Mouse (Mus musculus) intestine, embryonic 16.5 days (tissue): ENCODE data around the gene Zdhhc14. TPM values are rescaled to one million over a fixed set of nuclear protein-coding genes. Genes with fewer than 3 reads are reported as not detected.

ENCODE experiments used
- ATAC-seq: fragments of 200-750 bp; cut with Nextera tagmentation; 2 replicates; pipeline ENCODE4 v1.8.0; 2017; ENCODE audit warnings: moderate TSS enrichment, moderate library complexity
- H3K27ac ChIP-seq: fragments of 300-500 bp; sonication (generic); 2 replicates; pipeline ENCODE4 v1.5.1; 2014; ENCODE audit warnings: mild to moderate bottlenecking, low read length
- H3K27me3 ChIP-seq: fragments of 300-500 bp; sonication (generic); replicated peaks from 2 replicates; pipeline ENCODE4 v1.6.1; 2014; ENCODE audit warnings: low read length, control low read depth, mixed read lengths; ENCODE audit not compliant: control insufficient read depth, insufficient read depth
- H3K36me3 ChIP-seq: fragments of 300-500 bp; sonication (generic); 2 replicates; pipeline ENCODE4 v1.6.1; 2014; ENCODE audit warnings: low read length, control low read depth; ENCODE audit not compliant: control insufficient read depth, insufficient read depth
- H3K4me1 ChIP-seq: fragments of 300-500 bp; sonication (generic); 2 replicates; pipeline ENCODE4 v1.6.1; 2014; ENCODE audit warnings: low read length, control low read depth, mixed read lengths; ENCODE audit not compliant: control insufficient read depth, insufficient read depth
- H3K4me2 ChIP-seq: fragments of 300-500 bp; sonication (generic); 2 replicates; pipeline ENCODE4 v1.6.1; 2014; ENCODE audit warnings: low read depth, low read length, control low read depth
- H3K4me3 ChIP-seq: fragments of 300-500 bp; sonication (generic); 2 replicates; pipeline ENCODE4 v1.5.1; 2014; ENCODE audit warnings: mild to moderate bottlenecking, low read length
- H3K9ac ChIP-seq: fragments of 300-500 bp; sonication (generic); 2 replicates; pipeline ENCODE4 v1.6.1; 2014; ENCODE audit warnings: low read depth, low read length
- H3K9me3 ChIP-seq: fragments of 300-500 bp; sonication (generic); 2 replicates; pipeline ENCODE4 v1.6.1; 2016; ENCODE audit warnings: low read length, control low read depth; ENCODE audit not compliant: control insufficient read depth
- WGBS: fragments of 180-500 bp; shearing (Covaris S2); extraction: QIAGEN DNeasy Blood & Tissue Kit; methylation state at CpG from one replicate; pipeline ENCODE4 v1.1.7; 2014; 5-methylcytosine and 5-hydroxymethylcytosine counted together
- polyA plus RNA-seq: library from polyadenylated mRNA; unstranded; fragments of >200 nt; fragmentation: Nextera tagmentation; extraction: Ambion mirVana; gene quantifications from 2 replicates; pipeline ENCODE4 v1.2.1, GENCODE M21; 2015

Gene Zdhhc14
- polyA plus RNA-seq, 1 experiment from 2014 or later = 0.48 TPM

- H3K9me3 ChIP-seq = no peaks in the 10 kb centered on the region
- H3K27me3 ChIP-seq = no peaks in the 10 kb centered on the region
- no peak overlapping the region for H3K27ac ChIP-seq
- WGBS = 94% methylated on average over 3 of the region's 3 CpGs
- H3K36me3 ChIP-seq = no peaks in the 10 kb centered on the region
- no peaks in the 10 kb centered on the region for H3K4me1 ChIP-seq
- no peak overlapping the region for H3K9ac ChIP-seq
- H3K4me2 ChIP-seq = no peak overlapping the region
- no peak for ATAC-seq
- no peak overlapping the region for H3K4me3 ChIP-seq
Measured at GRCm38 (mm10) chr17:5582232-5582631, 89.9 kb downstream of the Zdhhc14 start.

- no peaks in the 10 kb centered on the region for H3K36me3 ChIP-seq
- no peaks in the 10 kb centered on the region for H3K4me1 ChIP-seq
- no peaks in the 10 kb centered on the region for H3K9me3 ChIP-seq
- no peak overlapping the region for H3K9ac ChIP-seq
- no peaks in the 10 kb centered on the region for H3K27me3 ChIP-seq
- no peak for ATAC-seq
- WGBS = 87% methylated on average over 5 of the region's 5 CpGs
- H3K27ac ChIP-seq = no peak overlapping the region
- H3K4me3 ChIP-seq = no peak overlapping the region
- no peak overlapping the region for H3K4me2 ChIP-seq
Measured at GRCm38 (mm10) chr17:5582937-5583336, 90.6 kb downstream of the Zdhhc14 start.

- no peaks in the 10 kb centered on the region for H3K4me1 ChIP-seq
- no peak overlapping the region for H3K9ac ChIP-seq
- H3K27me3 ChIP-seq = no peaks in the 10 kb centered on the region
- WGBS = 63% methylated on average over 12 of the region's 12 CpGs
- no peak overlapping the region for H3K27ac ChIP-seq
- no peak overlapping the region for H3K4me2 ChIP-seq
- no peak overlapping the region for H3K4me3 ChIP-seq
- H3K36me3 ChIP-seq = no peaks in the 10 kb centered on the region
- no peaks in the 10 kb centered on the region for H3K9me3 ChIP-seq
- ATAC-seq = no peak
Measured at GRCm38 (mm10) chr17:5583472-5584145, 91.3 kb downstream of the Zdhhc14 start.

- H3K27me3 ChIP-seq = no peaks in the 10 kb centered on the region
- no peak overlapping the region for H3K9ac ChIP-seq
- no peak overlapping the region for H3K4me2 ChIP-seq
- H3K36me3 ChIP-seq = no peaks in the 10 kb centered on the region
- H3K27ac ChIP-seq = 0 out of 2 replicates have a peak overlapping the region, but pooled peaks have one; percentile 5
- 49% methylated on average over 6 of the region's 6 CpGs for WGBS
- H3K4me1 ChIP-seq = no peaks in the 10 kb centered on the region; the same call in 1 of the 2 replicates
- no peak overlapping the region for H3K4me3 ChIP-seq
- ATAC-seq = no peak
- no peaks in the 10 kb centered on the region; the same call in 1 of the 2 replicates for H3K9me3 ChIP-seq
Measured at GRCm38 (mm10) chr17:5591604-5592209, 99.3 kb downstream of the Zdhhc14 start.

- H3K4me3 ChIP-seq = no peak overlapping the region
- no peak overlapping the region for H3K9ac ChIP-seq
- no peak overlapping the region for H3K4me2 ChIP-seq
- H3K4me1 ChIP-seq = no peaks in the 10 kb centered on the region; the same call in 1 of the 2 replicates
- no peaks in the 10 kb centered on the region; the same call in 1 of the 2 replicates for H3K9me3 ChIP-seq
- 61% methylated on average over 2 of the region's 2 CpGs for WGBS
- H3K27ac ChIP-seq = no peak overlapping the region
- H3K36me3 ChIP-seq = no peaks in the 10 kb centered on the region
- ATAC-seq = no peak
- no peaks in the 10 kb centered on the region for H3K27me3 ChIP-seq
Measured at GRCm38 (mm10) chr17:5593071-5593470, 100.7 kb downstream of the Zdhhc14 start.

GRCm38 (mm10) chr17:5595068-5595467 is 102.7 kb downstream of the Zdhhc14 start:
- Histone ChIP-seq H3K9ac (no peak overlapping the region), H3K27me3 (no peaks in the 10 kb centered on the region), H3K9me3 (no peaks in the 10 kb centered on the region; the same call in 1 of the 2 replicates), H3K4me1 (no peaks in the 10 kb centered on the region; the same call in 1 of the 2 replicates), H3K27ac (no peak overlapping the region), H3K36me3 (no peaks in the 10 kb centered on the region), H3K4me3 (no peak overlapping the region), H3K4me2 (no peak overlapping the region)
- WGBS = 45% methylated on average over 5 of the region's 5 CpGs
- no peak for ATAC-seq

- WGBS = 31% methylated on average over 3 of the region's 3 CpGs
- no peaks in the 10 kb centered on the region for H3K36me3 ChIP-seq
- ATAC-seq = no peak
- no peaks in the 10 kb centered on the region for H3K27me3 ChIP-seq
- no peaks in the 10 kb centered on the region; the same call in 1 of the 2 replicates for H3K9me3 ChIP-seq
- no peak overlapping the region for H3K4me3 ChIP-seq
- H3K4me1 ChIP-seq = no peaks in the 10 kb centered on the region; the same call in 1 of the 2 replicates
- no peak overlapping the region for H3K9ac ChIP-seq
- H3K27ac ChIP-seq = no peak overlapping the region
- H3K4me2 ChIP-seq = no peak overlapping the region
Measured at GRCm38 (mm10) chr17:5596490-5596889, 104.1 kb downstream of the Zdhhc14 start.

GRCm38 (mm10) chr17:5598999-5599398 is 106.6 kb downstream of the Zdhhc14 start:
- ATAC-seq = no peak

GRCm38 (mm10) chr17:5600505-5601027 is 108.2 kb downstream of the Zdhhc14 start:
- Histone ChIP-seq H3K9ac (no peak overlapping the region), H3K4me1 (no peaks in the 10 kb centered on the region), H3K9me3 (no peaks in the 10 kb centered on the region), H3K27me3 (no peaks in the 10 kb centered on the region), H3K4me3 (no peak overlapping the region), H3K4me2 (no peak overlapping the region), H3K27ac (no peak overlapping the region), H3K36me3 (no peaks in the 10 kb centered on the region)
- 67% methylated on average over 8 of the region's 8 CpGs for WGBS
- ATAC-seq = no peak

More at GRCm38 (mm10) chr17:5598999-5599398, 106.6 kb downstream of the Zdhhc14 start:
- Histone ChIP-seq H3K4me1 (no peaks in the 10 kb centered on the region), H3K9me3 (no peaks in the 10 kb centered on the region), H3K4me3 (no peak overlapping the region), H3K27me3 (no peaks in the 10 kb centered on the region), H3K9ac (no peak overlapping the region), H3K36me3 (no peaks in the 10 kb centered on the region), H3K4me2 (no peak overlapping the region), H3K27ac (no peak overlapping the region)
- WGBS = 66% methylated on average over 4 of the region's 4 CpGs
